Comparison of ENCODE assay signal across 28 mouse cellular contexts in the genomic region with DNA sequence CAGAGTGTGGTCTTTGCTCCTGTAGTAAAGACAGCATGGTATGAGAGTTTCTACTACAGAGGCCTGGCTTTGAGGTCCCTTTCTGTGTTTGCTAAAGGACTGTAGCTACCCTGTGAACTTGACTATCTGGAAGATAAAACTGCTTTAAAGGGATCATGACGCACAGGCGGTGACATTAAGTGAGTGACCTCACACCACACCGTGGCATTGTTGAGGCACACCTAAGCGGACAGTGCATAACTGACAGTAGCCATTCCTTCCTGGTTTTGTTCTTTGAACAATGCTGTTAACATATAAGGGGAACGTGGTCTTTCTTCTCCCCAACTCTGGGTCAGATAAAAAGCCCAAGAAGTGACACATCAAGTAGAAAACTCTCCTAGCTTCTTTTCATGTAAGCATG. TPM values are rescaled to one million over a fixed set of nuclear protein-coding genes. Genes with fewer than 3 reads are reported as not detected.
"Had no signal": no experiment of that assay in that cellular context is flagged by ENCODE, and none has a peak within 500 bp of the region (broad histone marks: within the 10 kb centered on the region; RNA-seq: fewer than 3 reads in every experiment).

No protein-coding gene starts in this region.

- H3K4me1 ChIP-seq: embryonic facial prominence, embryonic 10.5 days; embryonic facial prominence, embryonic 12.5 days; embryonic facial prominence, embryonic 13.5 days; embryonic facial prominence, embryonic 15.5 days; forebrain, embryonic 10.5 days; forebrain, embryonic 12.5 days; forebrain, embryonic 13.5 days; forebrain, embryonic 15.5 days had no signal

- ATAC-seq: forebrain, embryonic 13.5 days; forebrain, embryonic 14.5 days; forebrain, embryonic 15.5 days; forebrain, embryonic 16.5 days; forebrain, postnatal 0 days had no signal

- H3K9me3 ChIP-seq: embryonic facial prominence, embryonic 10.5 days; embryonic facial prominence, embryonic 12.5 days; embryonic facial prominence, embryonic 13.5 days; embryonic facial prominence, embryonic 15.5 days; forebrain, embryonic 10.5 days; forebrain, embryonic 12.5 days; forebrain, embryonic 13.5 days; forebrain, embryonic 15.5 days had no signal

- DNase-seq: cerebellum, adult 2 months; cerebellum, adult 8-10 months; cerebellum, adult 9-10 months; cerebellum, adult 9-11 months; cerebellum, postnatal 10 days; cerebellum, postnatal 14 days; cerebellum, postnatal 25 days; cerebellum, postnatal 36 days; embryo, embryonic 11 days; forebrain, postnatal 0 days; gastrocnemius, adult 2 months; gastrocnemius, postnatal 10 days; gastrocnemius, postnatal 14 days; gastrocnemius, postnatal 25 days; gastrocnemius, postnatal 36 days; heart, adult 18-20 months; heart, adult 2 months had no signal

- H3K9ac ChIP-seq: embryonic facial prominence, embryonic 12.5 days; embryonic facial prominence, embryonic 13.5 days; embryonic facial prominence, embryonic 15.5 days; forebrain, embryonic 12.5 days; forebrain, embryonic 13.5 days; forebrain, embryonic 15.5 days; forebrain, postnatal 0 days had no signal

- H3K4me2 ChIP-seq: embryonic facial prominence, embryonic 12.5 days; embryonic facial prominence, embryonic 13.5 days; embryonic facial prominence, embryonic 15.5 days; forebrain, embryonic 12.5 days; forebrain, embryonic 13.5 days; forebrain, embryonic 15.5 days had no signal

- H3K27ac ChIP-seq: embryonic facial prominence, embryonic 10.5 days; embryonic facial prominence, embryonic 12.5 days; embryonic facial prominence, embryonic 13.5 days; embryonic facial prominence, embryonic 15.5 days; forebrain, embryonic 10.5 days; forebrain, embryonic 12.5 days; forebrain, embryonic 13.5 days; forebrain, embryonic 15.5 days; gastrocnemius, adult 2 months; heart, adult 2 months had no signal

- H3K27me3 ChIP-seq: embryonic facial prominence, embryonic 12.5 days; embryonic facial prominence, embryonic 13.5 days; embryonic facial prominence, embryonic 15.5 days; forebrain, embryonic 12.5 days; forebrain, embryonic 13.5 days; forebrain, embryonic 15.5 days had no signal

- H3K4me3 ChIP-seq: embryonic facial prominence, embryonic 10.5 days; embryonic facial prominence, embryonic 12.5 days; embryonic facial prominence, embryonic 13.5 days; embryonic facial prominence, embryonic 15.5 days; erythroblast, embryonic 14.5 days; forebrain, embryonic 10.5 days; forebrain, embryonic 12.5 days; forebrain, embryonic 13.5 days; forebrain, embryonic 15.5 days; gastrocnemius, adult 2 months; heart, adult 2 months had no signal

RNA-seq across cellular contexts. Expression of gene Wdr19, which starts 24.6 kb away (rescaled TPM):
- polyA plus RNA-seq: erythroblast, embryonic 14.5 days had no signal
